Mouse (Mus musculus) embryo, embryonic 11.5 days (tissue): Measurements from ENCODE around the gene Cdc42se2.

Experiments
- DNase-seq: peaks from one replicate; pipeline ENCODE4 v3.0.0-alpha.2; 2012; ENCODE audit warnings: low read depth, low spot score

Cdc42se2 gene

GRCm38 (mm10) chr11:54755148-54755664, 32.3 kb downstream of the Cdc42se2 start:
- no peak for DNase-seq

- peak; percentile 11 for DNase-seq
Measured at GRCm38 (mm10) chr11:54754301-54755147, 33.0 kb downstream of the Cdc42se2 start.

GRCm38 (mm10) chr11:54751502-54751901, 36.0 kb downstream of the Cdc42se2 start:
- no peak for DNase-seq

- no peak for DNase-seq
Measured at GRCm38 (mm10) chr11:54748891-54749290, 38.6 kb downstream of the Cdc42se2 start.

- no peak for DNase-seq
Measured at GRCm38 (mm10) chr11:54744231-54744630, 43.2 kb downstream of the Cdc42se2 start.

GRCm38 (mm10) chr11:54741330-54741729, 46.1 kb downstream of the Cdc42se2 start:
- DNase-seq: no peak

- DNase-seq: no peak
Measured at GRCm38 (mm10) chr11:54739012-54739750, 48.3 kb downstream of the Cdc42se2 start.

GRCm38 (mm10) chr11:54736903-54737302, 50.6 kb downstream of the Cdc42se2 start:
- DNase-seq: no peak

- no peak for DNase-seq
Measured at GRCm38 (mm10) chr11:54735114-54735513, 52.4 kb downstream of the Cdc42se2 start.

- DNase-seq: no peak
Measured at GRCm38 (mm10) chr11:54733546-54733945, 53.9 kb downstream of the Cdc42se2 start.

- DNase-seq: no peak
Measured at GRCm38 (mm10) chr11:54731367-54731766, 56.1 kb downstream of the Cdc42se2 start.

GRCm38 (mm10) chr11:54730931-54731330, 56.5 kb downstream of the Cdc42se2 start:
- DNase-seq: no peak

GRCm38 (mm10) chr11:54729311-54729710, 58.2 kb downstream of the Cdc42se2 start:
- no peak for DNase-seq

- no peak for DNase-seq
Measured at GRCm38 (mm10) chr11:54728371-54728770, 59.1 kb downstream of the Cdc42se2 start.

GRCm38 (mm10) chr11:54727327-54727901, 60.1 kb downstream of the Cdc42se2 start:
- DNase-seq: no peak

- no peak for DNase-seq
Measured at GRCm38 (mm10) chr11:54726571-54727062, 60.9 kb downstream of the Cdc42se2 start.

GRCm38 (mm10) chr11:54724353-54725034, 63.0 kb downstream of the Cdc42se2 start:
- no peak for DNase-seq

- DNase-seq: no peak
Measured at GRCm38 (mm10) chr11:54722057-54722456, 65.4 kb downstream of the Cdc42se2 start.

GRCm38 (mm10) chr11:54718601-54719000, 68.9 kb downstream of the Cdc42se2 start:
- DNase-seq: no peak

- DNase-seq: no peak
Measured at GRCm38 (mm10) chr11:54717893-54718292, 69.6 kb downstream of the Cdc42se2 start.

GRCm38 (mm10) chr11:54712849-54713248, 74.6 kb downstream of the Cdc42se2 start:
- DNase-seq: no peak
